Mouse (Mus musculus) E14TG2a.4 (cell line): ENCODE measurements around the gene Pax5.

Experiments
- CTCF ChIP-seq: conservative IDR thresholded peaks from 2 replicates; pipeline ENCODE4 v1.5.1; 2014; ENCODE audit warnings: low read length
- NANOG ChIP-seq: IDR thresholded peaks from 2 replicates; pipeline ENCODE4 v1.6.1; 2014; ENCODE audit warnings: borderline replicate concordance, low read length, mixed read lengths
- POU5F1 ChIP-seq: IDR thresholded peaks from 2 replicates; pipeline ENCODE4 v1.6.1; 2014; ENCODE audit warnings: low read length, borderline replicate concordance

GRCm38 (mm10) chr4:44627890-44628289, 82.4 kb downstream of the Pax5 start:
- TF ChIP-seq CTCF, result no peak
- no peak for TF ChIP-seq NANOG
- TF ChIP-seq POU5F1, result no peak
